Mouse (Mus musculus) adipocyte (in vitro differentiated cells): ENCODE measurements around the gene Usp17la.
"Not testable (repeated sequence)": the region's sequence is repeated elsewhere in the genome, so short reads cannot be mapped to it uniquely, and the experiment has no call there.

Experiments
- DNase-seq: peaks from one replicate; pipeline ENCODE4 v3.0.0-alpha.2; 2016; ENCODE audit warnings: low spot score

Usp17la gene

DNA sequence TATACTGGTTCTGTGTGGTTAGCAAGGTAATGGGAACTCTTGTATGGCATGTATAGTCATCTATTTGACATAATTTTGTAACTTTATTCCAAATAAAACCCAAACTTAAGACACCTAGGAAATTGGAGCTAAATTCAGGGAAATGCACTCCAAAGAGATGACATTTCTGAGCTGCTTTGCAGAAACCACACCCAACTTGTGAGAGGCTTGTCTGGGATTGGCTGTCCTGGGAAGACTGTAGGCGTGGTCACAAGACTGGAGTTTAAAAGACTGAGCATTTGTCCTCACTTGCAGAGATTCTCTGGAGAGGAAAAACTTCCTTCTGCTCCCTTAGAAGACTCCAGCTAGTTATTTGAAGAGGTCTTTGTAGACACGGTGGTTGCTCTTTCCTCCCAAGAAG lies at the start of gene Usp17la:
Gene Usp17la (plus strand): TSS at position 301 of the 400 bp plus-strand sequence.
- DNase-seq, result not testable (repeated sequence)

DNA sequence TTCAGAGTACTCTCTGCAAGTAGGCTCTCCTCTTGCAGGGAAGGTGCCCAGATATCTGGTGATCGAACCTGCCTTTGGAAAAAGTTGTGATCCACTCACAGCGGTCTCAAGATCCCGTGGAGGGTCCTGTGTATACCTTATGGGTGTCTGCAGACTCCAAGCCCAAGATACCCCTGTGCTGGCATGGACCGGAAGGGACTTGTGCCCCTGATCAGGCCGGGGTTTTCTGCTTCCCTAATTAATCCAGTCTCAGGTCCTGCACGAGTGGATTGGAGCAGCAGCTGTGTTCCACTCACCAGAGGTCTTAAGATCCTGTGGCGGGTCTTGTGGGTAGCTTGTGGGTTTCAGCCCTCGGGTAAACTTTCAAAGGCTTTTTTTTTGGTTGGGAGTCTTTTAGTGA lies 46.5 kb upstream of the Usp17la start:
- DNase-seq, result not testable (repeated sequence)

DNA sequence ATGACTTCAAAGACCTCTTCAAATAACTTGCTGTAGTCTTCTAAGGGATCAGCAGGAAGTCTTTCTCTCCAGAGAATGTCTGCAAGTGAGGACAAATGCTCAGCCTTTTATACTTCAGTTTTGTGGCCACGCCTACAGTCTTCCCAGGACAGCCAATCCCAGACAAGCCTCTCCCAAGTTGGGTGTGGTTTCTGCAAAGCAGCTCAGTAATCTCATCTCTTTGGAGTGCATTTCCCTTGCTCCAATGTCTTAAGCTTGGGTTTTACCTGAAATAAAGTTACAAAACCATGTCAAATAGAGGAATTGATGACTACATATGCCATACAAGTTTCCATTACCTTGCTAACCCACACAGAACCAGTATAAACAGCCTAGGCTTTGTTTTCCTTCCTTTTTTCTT lies 14.3 kb upstream of the Usp17la start, which contains the start of gene Usp17lb:
Gene Usp17lb (minus strand): TSS at position 101 of the 400 bp plus-strand sequence.
- no peak for DNase-seq

DNA sequence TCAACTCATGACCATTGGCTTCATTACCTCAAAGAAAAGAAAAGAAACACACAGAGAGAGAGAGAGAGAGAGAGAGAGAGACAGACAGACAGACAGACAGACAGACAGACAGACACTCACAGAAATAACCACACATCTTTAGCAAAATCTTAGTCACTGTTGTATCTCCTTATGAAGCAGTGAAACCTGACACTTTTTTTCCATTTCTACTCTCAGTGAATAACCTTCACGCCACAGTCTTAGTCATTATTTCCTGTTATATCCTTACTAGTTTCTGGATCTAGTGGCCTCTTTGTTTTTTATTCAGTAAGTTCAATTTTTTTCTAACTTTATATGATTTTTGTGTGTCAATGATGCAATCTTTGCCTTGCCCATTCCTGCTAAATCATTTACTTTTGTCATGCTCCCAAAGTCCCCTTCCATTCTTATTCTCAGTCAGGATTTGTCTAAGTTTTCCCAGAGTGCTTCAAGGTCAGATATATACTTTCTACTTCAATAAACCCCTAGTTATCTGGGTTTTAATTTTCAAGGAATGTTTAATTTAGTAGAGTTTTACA lies 13.0 kb upstream of the Usp17la start:
- no peak for DNase-seq

DNA sequence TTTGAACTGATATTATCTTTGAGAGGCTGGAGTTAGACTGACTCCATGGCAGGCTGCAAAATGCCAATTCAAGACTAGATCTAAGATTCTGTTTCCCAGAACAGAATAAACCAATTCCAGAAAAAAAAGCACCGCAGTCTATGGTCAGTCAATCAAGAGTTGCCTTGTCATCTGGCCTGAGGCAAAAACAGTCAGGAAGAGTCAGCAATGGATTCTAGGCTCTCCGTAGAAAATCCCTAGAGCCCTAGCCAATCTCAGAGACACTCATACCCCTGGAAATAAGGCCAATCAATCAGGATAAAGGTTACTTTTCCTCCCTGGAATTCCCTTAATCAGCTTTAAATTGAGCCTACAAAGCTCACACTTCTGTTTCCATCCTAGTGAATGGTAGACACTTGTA lies 5.3 kb upstream of the Usp17la start:
- not testable (repeated sequence) for DNase-seq

DNA sequence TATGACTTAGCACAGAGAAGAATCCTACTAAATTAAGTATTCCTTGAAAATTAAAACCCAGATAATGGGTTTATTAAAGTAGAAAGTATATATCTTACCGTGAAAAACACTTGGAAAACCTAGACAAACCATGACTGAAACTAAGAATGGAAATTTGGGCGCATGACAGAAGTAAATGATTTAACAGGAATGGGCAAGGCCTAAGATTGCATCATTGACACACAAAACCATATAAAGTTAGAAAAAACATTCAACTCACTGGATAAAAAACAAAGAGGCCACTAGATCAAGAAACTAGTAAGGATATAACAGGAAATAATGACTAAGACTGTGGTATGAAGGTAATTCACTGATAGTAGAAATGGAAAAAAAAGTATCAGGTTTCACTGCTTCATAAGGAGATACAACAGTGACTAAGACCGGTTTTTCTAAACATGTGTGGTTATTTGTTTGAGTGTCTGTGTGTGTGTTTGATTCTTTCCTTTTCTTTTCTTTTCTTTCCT lies 1.5 kb upstream of the Usp17la start:
- peak; percentile 8 for DNase-seq

DNA sequence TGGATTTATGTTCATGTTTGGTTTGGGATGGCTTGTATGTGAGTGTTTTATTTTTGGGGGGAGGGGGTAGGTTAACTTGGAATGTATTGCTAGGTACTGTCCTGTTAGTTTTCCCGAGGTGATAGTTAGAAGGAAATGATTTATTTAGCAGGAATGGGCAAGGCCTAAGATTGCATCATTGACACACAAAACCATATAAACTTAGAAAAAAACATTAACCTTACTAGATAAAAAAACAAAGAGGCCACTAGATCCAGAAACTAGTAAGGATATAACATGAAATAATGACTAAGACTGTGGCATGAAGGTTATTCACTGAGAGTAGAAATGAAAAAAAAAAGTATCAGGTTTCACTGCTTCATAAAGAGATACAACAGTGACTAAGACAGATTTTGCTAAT lies 874 bp downstream of the Usp17la start:
- DNase-seq, result no peak

DNA sequence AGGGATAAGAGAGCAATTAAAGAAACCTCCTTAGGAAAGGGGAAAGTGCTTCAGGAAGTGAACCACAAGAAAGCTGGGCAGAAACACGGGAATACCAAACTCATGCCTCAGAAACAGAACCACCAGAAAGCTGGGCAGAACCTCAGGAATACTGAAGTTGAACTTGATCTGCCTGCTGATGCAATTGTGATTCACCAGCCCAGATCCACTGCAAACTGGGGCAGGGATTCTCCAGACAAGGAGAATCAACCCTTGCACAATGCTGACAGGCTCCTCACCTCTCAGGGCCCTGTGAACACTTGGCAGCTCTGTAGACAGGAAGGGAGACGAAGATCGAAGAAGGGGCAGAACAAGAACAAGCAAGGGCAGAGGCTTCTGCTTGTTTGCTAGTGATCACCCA lies 4.6 kb downstream of the Usp17la start:
- DNase-seq, result peak; percentile 31

DNA sequence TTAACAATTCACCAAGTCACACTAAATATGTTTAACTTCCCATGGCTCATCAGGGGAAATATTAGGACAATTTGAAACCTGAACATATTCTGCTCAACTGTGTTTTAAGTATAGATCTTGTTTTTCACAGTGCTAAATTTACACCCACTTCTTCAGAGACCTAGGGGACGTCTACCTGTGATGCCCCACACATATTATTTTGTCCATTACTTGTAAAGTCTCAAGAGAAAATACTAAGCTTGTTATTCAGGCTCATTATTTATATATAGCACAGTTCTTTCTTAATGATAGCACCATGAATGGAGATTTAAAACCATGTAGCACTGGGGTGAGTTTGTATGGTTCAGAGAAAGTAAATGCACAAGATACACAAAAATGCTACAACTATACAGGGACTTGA lies 20.9 kb downstream of the Usp17la start, which contains the start of gene Olfr665:
Gene Olfr665 (plus strand): TSS at position 301 of the 400 bp plus-strand sequence.
- no peak for DNase-seq

DNA sequence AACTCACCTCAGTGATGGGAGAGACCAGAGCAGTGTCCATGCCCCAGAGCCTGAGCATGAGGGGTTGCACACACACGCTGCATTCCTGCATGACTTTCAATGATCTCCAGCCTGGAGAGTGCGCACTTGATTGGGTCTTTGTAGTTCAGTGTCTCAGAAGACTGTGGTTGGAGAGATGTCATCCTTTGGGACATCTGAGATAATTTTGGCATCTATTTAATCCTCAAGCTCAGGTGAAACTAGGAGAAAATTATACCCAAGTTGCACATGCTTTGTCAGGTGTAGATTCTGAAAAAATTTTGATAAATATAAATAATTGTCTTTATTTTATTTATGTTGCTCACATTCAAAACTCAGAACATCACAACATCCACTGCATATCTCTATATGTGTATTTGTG lies 39.0 kb downstream of the Usp17la start, which contains the start of gene Olfr666:
Gene Olfr666 (minus strand): TSS at position 101 of the 400 bp plus-strand sequence.
- no peak for DNase-seq
